Mouse (Mus musculus) ES-Bruce4 (cell line): Measurements from ENCODE around the gene Ttc38. TPM values are rescaled to one million over a fixed set of nuclear protein-coding genes. Genes with fewer than 3 reads are reported as not detected.
A peak's percentile ranks its signal among the peaks of the same experiment; 100 is the strongest.

Experiments used
- H3K27ac ChIP-seq: 2 replicates; pipeline ENCODE4 v1.5.1; 2012; ENCODE audit warnings: low read length, inconsistent platforms; ENCODE audit not compliant: insufficient read depth
- H3K27me3 ChIP-seq: 2 replicates; pipeline ENCODE4 v1.6.1; 2012; ENCODE audit warnings: mild to moderate bottlenecking, low read length, inconsistent platforms; ENCODE audit not compliant: control insufficient read depth, poor library complexity, insufficient read depth, severe bottlenecking
- H3K36me3 ChIP-seq: 2 replicates; pipeline ENCODE4 v1.6.1; 2012; ENCODE audit warnings: inconsistent platforms, mild to moderate bottlenecking, low read length, moderate library complexity; ENCODE audit not compliant: control insufficient read depth, poor library complexity, insufficient read depth, severe bottlenecking
- H3K4me1 ChIP-seq: one replicate; pipeline ENCODE4 v1.8.1; 2011; ENCODE audit warnings: low read length; ENCODE audit not compliant: control insufficient read depth, insufficient read depth
- H3K4me3 ChIP-seq: 2 replicates; pipeline ENCODE4 v1.5.1; 2011; ENCODE audit warnings: low read depth, mild to moderate bottlenecking, low read length
- H3K9ac ChIP-seq: 2 replicates; pipeline ENCODE4 v1.6.1; 2012; ENCODE audit warnings: low read depth, mild to moderate bottlenecking, inconsistent platforms; ENCODE audit not compliant: poor library complexity, severe bottlenecking
- H3K9me3 ChIP-seq: replicated peaks from 2 replicates; pipeline ENCODE4 v1.6.1; 2012; ENCODE audit warnings: mild to moderate bottlenecking, low read length, inconsistent platforms; ENCODE audit not compliant: control insufficient read depth, poor library complexity, insufficient read depth, severe bottlenecking
- CTCF ChIP-seq: IDR thresholded peaks from one replicate; pipeline ENCODE4 v1.8.1; 2011; ENCODE audit warnings: low read depth, low read length
- EP300 ChIP-seq: IDR thresholded peaks from 2 replicates; pipeline ENCODE4 v1.6.1; 2011; ENCODE audit warnings: low read depth, low read length; ENCODE audit not compliant: insufficient read depth
- POLR2A ChIP-seq: IDR thresholded peaks from one replicate; pipeline ENCODE4 v1.8.1; 2011; ENCODE audit warnings: low read length; ENCODE audit not compliant: insufficient read depth
- polyA plus RNA-seq: library from polyadenylated mRNA; stranded (reverse); fragments of >200 nt; gene quantifications from 2 replicates; pipeline ENCODE4 v1.2.4, GENCODE M21; 2011; ENCODE audit warnings: low read depth; ENCODE audit not compliant: missing spikeins, insufficient read depth, insufficient read length

Ttc38 gene
- polyA plus RNA-seq, 1 experiment, result 6.3 TPM

DNA sequence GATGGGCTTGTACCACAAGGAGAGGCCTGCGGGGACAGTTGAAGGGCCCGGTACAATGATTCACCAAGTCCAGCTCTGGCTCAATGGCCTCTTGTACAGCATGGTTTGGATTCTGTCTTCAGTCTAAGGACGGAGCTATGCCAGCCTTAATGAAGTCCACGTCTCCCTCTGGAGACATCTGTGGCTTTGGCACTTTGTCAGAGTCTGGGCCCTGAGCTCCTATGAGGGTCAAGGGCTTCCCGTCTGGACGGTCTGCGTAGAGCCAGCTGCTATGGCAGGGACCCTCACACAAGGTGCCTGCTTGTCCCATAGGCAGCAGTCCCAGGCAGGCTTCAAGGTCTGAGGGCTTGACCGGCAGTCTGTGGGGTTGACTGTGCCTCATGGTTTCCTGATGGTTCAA, 68.2 kb downstream of the Ttc38 start:
- TF ChIP-seq CTCF (no peak), EP300 (no peak), POLR2A (no peak)
- H3K9me3 ChIP-seq, result no peaks in the 10 kb centered on the region
- H3K27me3 ChIP-seq, result no peaks in the 10 kb centered on the region
- no peak overlapping the region for H3K4me3 ChIP-seq
- H3K4me1 ChIP-seq, result no peaks in the 10 kb centered on the region
- H3K27ac ChIP-seq, result no peak overlapping the region
- H3K36me3 ChIP-seq, result no peaks in the 10 kb centered on the region
- H3K9ac ChIP-seq, result no peak overlapping the region

DNA sequence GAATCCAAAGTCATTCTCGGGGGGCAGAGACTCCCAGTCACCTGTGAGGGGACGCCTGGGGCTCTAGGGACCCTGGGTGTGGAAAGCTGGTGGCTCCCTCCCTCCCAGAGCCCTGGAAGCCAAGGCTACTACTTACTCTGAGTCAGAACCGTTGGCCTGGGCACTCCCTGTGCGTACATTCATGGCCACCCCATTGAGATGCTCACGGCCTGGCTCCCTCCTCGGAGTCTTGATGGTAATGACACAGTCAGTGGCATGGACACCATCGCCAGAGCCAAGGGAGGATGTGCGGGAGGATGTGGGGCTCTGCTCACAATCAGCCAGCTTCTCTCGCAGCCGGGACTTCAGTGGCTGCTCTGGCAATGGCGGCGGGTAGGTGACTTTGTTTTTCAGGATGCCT, 68.7 kb downstream of the Ttc38 start:
- no peaks in the 10 kb centered on the region for H3K4me1 ChIP-seq
- no peak for TF ChIP-seq POLR2A
- TF ChIP-seq CTCF, result no peak
- TF ChIP-seq EP300, result no peak
- H3K9ac ChIP-seq, result no peak overlapping the region
- H3K27ac ChIP-seq, result no peak overlapping the region
- no peaks in the 10 kb centered on the region for H3K36me3 ChIP-seq
- no peaks in the 10 kb centered on the region for H3K27me3 ChIP-seq
- H3K4me3 ChIP-seq, result peak overlapping the region; percentile 13
- no peaks in the 10 kb centered on the region for H3K9me3 ChIP-seq

DNA sequence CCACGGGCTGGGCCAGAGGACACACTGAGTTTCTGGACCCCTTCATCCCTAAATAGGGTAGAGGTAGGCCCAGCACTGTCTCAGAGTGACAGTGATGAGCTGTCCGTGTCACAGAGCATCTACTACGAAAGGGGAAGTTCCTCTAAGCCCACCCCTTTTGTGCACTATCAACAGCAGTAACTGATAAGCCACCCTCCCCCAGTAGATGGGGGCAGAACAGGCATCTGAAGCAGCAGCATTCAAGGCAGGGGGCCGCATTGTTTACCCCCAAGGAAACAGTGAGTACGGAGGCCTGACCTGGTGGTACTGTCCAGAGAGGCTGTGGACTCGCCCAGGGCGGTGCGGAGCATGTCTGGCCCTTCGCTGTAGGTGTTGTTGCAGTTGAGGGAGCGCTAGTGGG, 70.4 kb downstream of the Ttc38 start:
- Histone ChIP-seq H3K36me3 (no peaks in the 10 kb centered on the region), H3K9me3 (no peaks in the 10 kb centered on the region), H3K4me3 (no peak overlapping the region), H3K4me1 (no peaks in the 10 kb centered on the region), H3K27ac (no peak overlapping the region), H3K27me3 (no peaks in the 10 kb centered on the region), H3K9ac (no peak overlapping the region)
- TF ChIP-seq CTCF (no peak), POLR2A (no peak)

DNA sequence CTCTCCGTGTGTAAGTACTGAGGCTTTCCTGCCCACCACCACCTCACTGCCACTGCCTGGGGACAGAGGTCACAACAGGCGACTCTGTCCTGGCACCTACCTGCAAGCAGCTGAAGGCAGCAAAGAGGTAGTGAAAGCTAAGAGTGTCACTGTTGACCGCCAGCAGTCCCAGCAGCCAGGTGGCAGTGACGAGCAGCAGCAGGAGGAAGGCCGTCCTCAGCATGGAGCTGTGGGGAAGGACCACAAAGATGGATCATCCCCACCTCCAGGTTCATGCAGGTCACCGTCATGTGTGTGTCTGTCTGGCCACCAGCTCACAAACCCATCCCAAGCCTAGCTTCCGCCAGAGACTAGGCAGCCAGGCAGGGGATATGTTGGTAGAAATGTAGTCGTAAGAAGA, 71.7 kb downstream of the Ttc38 start:
- H3K27me3 ChIP-seq, result no peaks in the 10 kb centered on the region
- TF ChIP-seq POLR2A (no peak), CTCF (peak; percentile 94)
- H3K36me3 ChIP-seq, result no peaks in the 10 kb centered on the region
- H3K9me3 ChIP-seq, result no peaks in the 10 kb centered on the region
- H3K4me3 ChIP-seq, result peak overlapping the region; percentile 16; the same call in 1 of the 2 replicates
- H3K9ac ChIP-seq, result no peak overlapping the region
- H3K27ac ChIP-seq, result no peak overlapping the region
- H3K4me1 ChIP-seq, result no peaks in the 10 kb centered on the region

Other genes with a start within 250 kb of the Ttc38 start
- gene Wnt7b, start 249.8 kb upstream of the Ttc38 start, polyA plus RNA-seq, result 29.8 and 30.2 TPM in 2 replicates
- 0.28 and 0.43 TPM in 2 replicates for gene Ppara, start 97.3 kb upstream of the Ttc38 start, polyA plus RNA-seq
- 18.1 and 19.9 TPM in 2 replicates for gene Cdpf1, start 20.6 kb upstream of the Ttc38 start, polyA plus RNA-seq
- gene Pkdrej, start 10.6 kb upstream of the Ttc38 start, polyA plus RNA-seq, result 0.13 TPM in 1 of 2 replicates, not detected in the other
- 134 and 138 TPM in 2 replicates for gene Gtse1, start 27.4 kb downstream of the Ttc38 start, polyA plus RNA-seq
- 9.1 and 10.0 TPM in 2 replicates for gene Trmu, start 47.0 kb downstream of the Ttc38 start, polyA plus RNA-seq
- 8.0 and 10.2 TPM in 2 replicates for gene Celsr1, start 201.5 kb downstream of the Ttc38 start, polyA plus RNA-seq
- 22.6 TPM in 2 replicates for gene Gramd4, start 225.4 kb downstream of the Ttc38 start, polyA plus RNA-seq